In genomic region chr2:160745497-160745896, GRCm38 (mm10) we compare ENCODE assay signal across 17 mouse cellular contexts. TPM values are rescaled to one million over a fixed set of nuclear protein-coding genes. Genes with fewer than 3 reads are reported as not detected.
DNase-seq lines count a peak whose midpoint lies in the region; ATAC-seq lines count a peak whose summit lies in the region.
"Had no signal": no experiment of that assay in that cellular context is flagged by ENCODE, and none has a peak within 500 bp of the region (broad histone marks: within the 10 kb centered on the region; RNA-seq: fewer than 3 reads in every experiment).

No protein-coding gene starts in this region.

- no peak overlapping the region for H3K9ac ChIP-seq in kidney, embryonic 16.5 days (replicated peaks; ENCODE audit: low read length)
- H3K9ac ChIP-seq: embryonic facial prominence, embryonic 13.5 days; liver, embryonic 14.5 days; stomach, embryonic 15.5 days had no signal

- peaks cover 28% of the 10 kb centered on the region; the same call in 1 of the 2 replicates for H3K4me1 ChIP-seq in kidney, embryonic 16.5 days (ENCODE audit: insufficient read depth, low read length)
- H3K4me1 ChIP-seq in megakaryocyte, embryonic 14.5 days = peaks cover 87% of the 10 kb centered on the region
- H3K4me1 ChIP-seq in hindbrain, embryonic 10.5 days (replicated peaks) = peaks cover 26% of the 10 kb centered on the region

- 0 out of 2 replicates have a peak, but pooled peaks cover 4% of the 10 kb centered on the region for H3K9me3 ChIP-seq in kidney, embryonic 16.5 days (ENCODE audit: low read length)
- peaks cover 23% of the 10 kb centered on the region for H3K9me3 ChIP-seq in megakaryocyte, embryonic 14.5 days
- H3K9me3 ChIP-seq in hindbrain, embryonic 10.5 days = no peaks in the 10 kb centered on the region
- H3K9me3 ChIP-seq: embryonic facial prominence, embryonic 13.5 days; forebrain, embryonic 10.5 days; stomach, embryonic 15.5 days had no signal

- H3K4me3 ChIP-seq in kidney, embryonic 16.5 days (ENCODE audit: low read length) = no peak overlapping the region
- peak overlapping the region; percentile 83 for H3K4me3 ChIP-seq in megakaryocyte, embryonic 14.5 days (replicated peaks)
- H3K4me3 ChIP-seq in hindbrain, embryonic 10.5 days = no peak overlapping the region
- H3K4me3 ChIP-seq: embryonic facial prominence, embryonic 13.5 days; forebrain, embryonic 10.5 days; stomach, embryonic 15.5 days had no signal

- DNase-seq in kidney, adult 11 months = no peak
- DNase-seq in naive thymus-derived CD4-positive, alpha-beta T cell, adult 2 months (ENCODE audit: low read depth) = peak; percentile 55
- no peak for DNase-seq in hindbrain, embryonic 10.5 days (ENCODE audit: low spot score)
- DNase-seq in adrenal gland, adult 2 months = no peak
- DNase-seq: gastrocnemius, postnatal 25 days; heart, postnatal 14 days; kidney, postnatal 10 days; retina, postnatal 1 day had no signal

- H3K27me3 ChIP-seq in kidney, embryonic 16.5 days (ENCODE audit: insufficient read depth, low read length) = no peaks in the 10 kb centered on the region
- no peaks in the 10 kb centered on the region for H3K27me3 ChIP-seq in megakaryocyte, embryonic 14.5 days (replicated peaks)
- no peaks in the 10 kb centered on the region for H3K27me3 ChIP-seq in hindbrain, embryonic 10.5 days (ENCODE audit: insufficient read depth, poor library complexity, severe bottlenecking)
- H3K27me3 ChIP-seq: CH12.LX; embryonic facial prominence, embryonic 13.5 days; stomach, embryonic 15.5 days had no signal

- ATAC-seq in kidney, embryonic 16.5 days (ENCODE audit: low FRiP score, low TSS enrichment) = no peak
- no peak; the same call in 1 of the 2 replicates for ATAC-seq in megakaryocyte, adult 5-6 weeks (ENCODE audit: poor library complexity, severe bottlenecking)
- ATAC-seq in activated CD4-positive, CD25-positive, alpha-beta regulatory T cell, adult 4 months = peak; percentile 35

- peaks cover 43% of the 10 kb centered on the region for H3K36me3 ChIP-seq in kidney, embryonic 16.5 days (ENCODE audit: insufficient read depth, low read length)
- peaks cover 53% of the 10 kb centered on the region for H3K36me3 ChIP-seq in megakaryocyte, embryonic 14.5 days (replicated peaks; ENCODE audit: low read length)
- H3K36me3 ChIP-seq in hindbrain, embryonic 10.5 days = peaks cover 83% of the 10 kb centered on the region

- H3K4me2 ChIP-seq in kidney, embryonic 16.5 days (replicated peaks; ENCODE audit: low read depth, low read length) = no peak overlapping the region
- H3K4me2 ChIP-seq: embryonic facial prominence, embryonic 13.5 days; stomach, embryonic 15.5 days had no signal

- H3K27ac ChIP-seq in kidney, embryonic 16.5 days (ENCODE audit: low read length) = peak overlapping the region; percentile 50
- H3K27ac ChIP-seq in hindbrain, embryonic 10.5 days = no peak overlapping the region
- H3K27ac ChIP-seq: forebrain, embryonic 10.5 days; liver, embryonic 14.5 days; stomach, embryonic 15.5 days had no signal

- WGBS in kidney, embryonic 16.5 days = 86% methylated on average over 1 of the region's 1 CpGs
- 94% methylated on average over 1 of the region's 1 CpGs for WGBS in hindbrain, embryonic 10.5 days

RNA-seq across cellular contexts. Expression of gene Plcg1, which starts 14.4 kb away (rescaled TPM):
- 49.9 and 50.6 TPM in 2 replicates for polyA plus RNA-seq in kidney, embryonic 16.5 days (2015; fragmentation: Nextera tagmentation; extraction: Ambion mirVana)
- 4.1 and 10.7 TPM in 2 replicates for polyA plus RNA-seq in megakaryocyte, embryonic 14.5 days (2012; ENCODE audit: insufficient read depth, low replicate concordance)
- 3.3 and 6.0 TPM in 2 replicates for total RNA-seq in megakaryocyte, adult 5-6 weeks (2015)
- total RNA-seq in megakaryocyte, adult 5-6 weeks (2017) = 6.9 and 9.0 TPM in 2 replicates
- polyA plus RNA-seq in activated CD4-positive, CD25-positive, alpha-beta regulatory T cell, adult 4 months (2017; shearing (Covaris generic)) = 10 to 100 TPM; 52.7 to 59.0 TPM
- polyA plus RNA-seq in hindbrain, embryonic 10.5 days (2016; fragmentation: Nextera tagmentation; extraction: Ambion mirVana) = 65.1 and 78.0 TPM in 2 replicates
- 10 to 100 TPM; 49.1 to 52.3 TPM for total RNA-seq in adrenal gland, adult 2 months (2021)
- 28.3 and 61.1 TPM in 2 replicates for polyA plus RNA-seq in adrenal gland, adult 2 months (2012; rRNA removed)
